Comparison of ENCODE assay signal across 18 mouse cellular contexts in the genomic region with DNA sequence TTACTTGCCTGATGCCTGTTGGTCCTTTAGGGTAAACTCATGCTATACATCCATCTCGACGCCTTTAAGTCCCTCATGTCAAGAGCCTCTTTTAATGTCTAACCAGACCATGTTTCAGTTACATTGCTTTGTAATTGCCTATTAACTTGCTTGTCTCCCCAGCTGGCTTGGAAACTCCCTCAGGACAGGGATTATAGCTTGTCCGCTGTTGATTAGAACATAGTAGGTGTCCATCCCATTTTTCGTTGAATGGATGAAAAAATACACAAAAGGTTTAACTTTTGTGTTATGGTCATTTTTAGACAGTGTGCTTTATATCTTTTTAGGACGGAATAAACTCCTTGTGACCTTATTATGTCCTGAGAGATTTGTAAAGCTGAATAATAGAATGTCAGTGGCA.
"Had no signal": no experiment of that assay in that cellular context is flagged by ENCODE, and none has a peak within 500 bp of the region (broad histone marks: within the 10 kb centered on the region; RNA-seq: fewer than 3 reads in every experiment).

No protein-coding gene starts in this region.

- H3K4me3 ChIP-seq: liver, embryonic 12.5 days; midbrain, embryonic 12.5 days; midbrain, embryonic 15.5 days; myocyte; neural tube, embryonic 13.5 days; neural tube, embryonic 15.5 days had no signal

- H3K4me1 ChIP-seq: liver, embryonic 12.5 days; midbrain, embryonic 12.5 days; midbrain, embryonic 15.5 days had no signal

- H3K27me3 ChIP-seq: liver, embryonic 12.5 days; midbrain, embryonic 12.5 days; midbrain, embryonic 15.5 days; neural tube, embryonic 13.5 days; neural tube, embryonic 15.5 days had no signal

- DNase-seq: lung, adult 18-20 months; lung, embryonic 14.5 days; lung, postnatal 10 days; lung, postnatal 4 days; right cerebral cortex, adult 18-20 months; right cerebral cortex, postnatal 25 days; right cerebral cortex, postnatal 4 days; spleen, adult 18-20 months; thymus, adult 18-20 months; thymus, postnatal 14 days; thymus, postnatal 36 days had no signal

- H3K36me3 ChIP-seq: liver, embryonic 12.5 days; midbrain, embryonic 12.5 days; midbrain, embryonic 15.5 days; neural tube, embryonic 13.5 days; neural tube, embryonic 15.5 days had no signal

- H3K9me3 ChIP-seq: liver, embryonic 12.5 days; midbrain, embryonic 12.5 days; midbrain, embryonic 15.5 days; neural tube, embryonic 13.5 days; neural tube, embryonic 15.5 days had no signal

- H3K9ac ChIP-seq: liver, embryonic 12.5 days; liver, embryonic 14.5 days; lung, embryonic 14.5 days; midbrain, embryonic 12.5 days; midbrain, embryonic 15.5 days; neural tube, embryonic 13.5 days; neural tube, embryonic 15.5 days had no signal

- ATAC-seq: liver, embryonic 12.5 days; midbrain, embryonic 15.5 days had no signal

- H3K4me2 ChIP-seq: liver, embryonic 12.5 days; lung, embryonic 14.5 days; midbrain, embryonic 12.5 days; midbrain, embryonic 15.5 days; neural tube, embryonic 13.5 days; neural tube, embryonic 15.5 days had no signal

- H3K27ac ChIP-seq: liver, embryonic 12.5 days; liver, embryonic 14.5 days; midbrain, embryonic 12.5 days; midbrain, embryonic 15.5 days; neural tube, embryonic 15.5 days had no signal
